Mouse (Mus musculus): ENCODE results near the gene Ppif. TPM values are rescaled to one million over a fixed set of nuclear protein-coding genes. Genes with fewer than 3 reads are reported as not detected.
A peak's percentile ranks its signal among the peaks of the same experiment; 100 is the strongest.

Gene Ppif
- total RNA-seq (2012; rRNA removed), result 24.9 and 27.0 TPM in 2 replicates

DNA sequence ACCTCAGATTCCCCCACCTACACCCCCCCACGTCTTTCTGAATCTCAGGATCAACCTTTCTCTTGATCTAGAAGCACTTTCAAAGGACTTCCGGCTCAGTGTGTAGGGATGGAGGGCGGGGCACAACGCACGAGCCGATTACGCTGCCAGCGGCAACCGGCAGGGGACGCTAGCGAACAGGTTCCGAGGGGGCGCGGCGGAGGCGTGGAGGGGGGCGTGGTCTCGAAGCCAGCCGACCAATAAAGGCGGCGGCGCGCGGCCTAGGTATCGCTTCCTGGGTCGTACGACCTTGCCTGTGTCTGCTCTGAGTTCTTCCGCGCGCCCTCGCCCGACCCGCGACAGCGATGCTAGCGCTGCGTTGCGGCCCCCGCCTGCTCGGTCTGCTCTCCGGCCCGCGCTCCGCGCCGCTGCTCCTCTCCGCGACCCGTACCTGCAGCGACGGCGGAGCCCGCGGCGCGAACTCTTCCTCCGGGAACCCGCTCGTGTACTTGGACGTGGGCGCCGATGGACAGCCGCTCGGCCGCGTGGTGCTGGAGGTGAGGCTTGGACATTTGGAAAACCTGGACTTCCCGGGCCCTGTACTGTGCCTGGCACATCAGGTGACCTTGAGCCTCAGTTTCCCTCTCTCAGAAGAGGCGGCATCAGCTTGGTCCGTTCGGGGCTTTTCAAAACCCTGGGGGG is at the start of gene Ppif:
Gene Ppif, plus strand, starts transcription at position 267 of the 681 bp plus-strand sequence.
- Histone ChIP-seq H3K36me3 (ENCODE audit: control insufficient read depth, insufficient read depth, low read length, poor library complexity, severe bottlenecking) (peaks cover 26% of the 10 kb centered on the region), H3K9ac (ENCODE audit: insufficient read depth, low read depth, low read length, poor library complexity, severe bottlenecking) (peak within 1 kb of the TSS; percentile 82), H3K4me1 (ENCODE audit: control insufficient read depth in 2 of 2, insufficient read depth in 2 of 2, low read length in 2 of 2, poor library complexity in 1 of 2) (peaks cover 0 to 14% of the 10 kb centered on the region in 2 experiments; a peak in 2 of 4 replicates), H3K27ac (ENCODE audit: insufficient read depth, low read depth, low read length, poor library complexity, severe bottlenecking) (no peak within 1 kb of the TSS), H3K9me3 (ENCODE audit: control insufficient read depth, insufficient read depth, low read depth, low read length) (no peaks in the 10 kb centered on the region), H3K4me3 (ENCODE audit: insufficient read depth in 1 of 2, low read depth in 1 of 2, low read length in 2 of 2, poor library complexity in 1 of 2, severe bottlenecking in 1 of 2) (peak within 1 kb of the TSS; percentile 73 to 91)
- no peak for TF ChIP-seq MAFK (IDR thresholded peaks at IDR 0.05; ENCODE audit: insufficient read depth, low read depth, low read length)
- TF ChIP-seq CHD2 (IDR thresholded peaks at IDR 0.05; ENCODE audit: low read depth, low read length), result no peak
- TF ChIP-seq ZNF384 (IDR thresholded peaks at IDR 0.05; ENCODE audit: low read depth, low read length), result no peak
- 0 out of 2 replicates have a peak, but pooled peaks have one; percentile 9 for TF ChIP-seq ZC3H11A (IDR thresholded peaks at IDR 0.05; ENCODE audit: borderline replicate concordance, low read depth, low read length)
- no peak for TF ChIP-seq HCFC1 (IDR thresholded peaks at IDR 0.05; ENCODE audit: borderline replicate concordance, insufficient read depth, low read length)
- peak; percentile 88 for DNase-seq (ENCODE audit: low read depth, low spot score)
- in situ Hi-C loops (cut with MboI; ENCODE audit: low sequenced_read_pairs in 2 of 2, unreplicated experiment in 2 of 2), result no loop called here

DNA sequence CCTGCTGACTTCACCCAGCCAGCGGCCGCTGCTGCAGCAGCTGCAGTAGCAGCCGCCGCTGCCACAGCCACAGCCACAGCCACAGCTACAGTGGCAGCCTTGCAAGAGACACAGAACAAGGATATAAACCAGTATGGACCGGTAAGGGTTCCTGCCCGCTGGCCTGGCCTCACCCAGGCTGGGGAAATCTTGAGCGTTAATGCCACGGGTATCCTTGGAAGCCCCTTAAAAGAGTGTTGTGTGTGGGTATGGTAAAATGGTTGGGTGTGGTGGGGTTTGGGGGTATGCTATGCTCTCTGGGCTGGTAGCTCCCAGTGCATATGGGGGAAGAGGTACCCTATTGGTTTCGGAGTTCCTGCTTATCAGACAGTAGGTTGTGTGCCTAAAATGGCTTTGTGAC is 48.2 kb upstream of the Ppif start:
- Histone ChIP-seq H3K36me3 (ENCODE audit: control insufficient read depth, insufficient read depth, low read length, poor library complexity, severe bottlenecking) (peaks cover 36% of the 10 kb centered on the region), H3K27ac (ENCODE audit: insufficient read depth, low read depth, low read length, poor library complexity, severe bottlenecking) (no peak overlapping the region), H3K4me1 (ENCODE audit: control insufficient read depth in 2 of 2, insufficient read depth in 2 of 2, low read length in 2 of 2, poor library complexity in 1 of 2) (peaks cover 0 to 2% of the 10 kb centered on the region in 2 experiments; a peak in 1 of 4 replicates), H3K4me3 (ENCODE audit: insufficient read depth in 1 of 2, low read depth in 1 of 2, low read length in 2 of 2, poor library complexity in 1 of 2, severe bottlenecking in 1 of 2) (no peak overlapping the region), H3K9me3 (ENCODE audit: control insufficient read depth, insufficient read depth, low read depth, low read length) (no peaks in the 10 kb centered on the region), H3K9ac (ENCODE audit: insufficient read depth, low read depth, low read length, poor library complexity, severe bottlenecking) (no peak overlapping the region)
- no peak for TF ChIP-seq ZC3H11A (IDR thresholded peaks at IDR 0.05; ENCODE audit: borderline replicate concordance, low read depth, low read length)
- TF ChIP-seq HCFC1 (IDR thresholded peaks at IDR 0.05; ENCODE audit: borderline replicate concordance, insufficient read depth, low read length), result no peak
- TF ChIP-seq MAFK (IDR thresholded peaks at IDR 0.05; ENCODE audit: insufficient read depth, low read depth, low read length), result no peak
- TF ChIP-seq CHD2 (IDR thresholded peaks at IDR 0.05; ENCODE audit: low read depth, low read length), result no peak
- TF ChIP-seq ZNF384 (IDR thresholded peaks at IDR 0.05; ENCODE audit: low read depth, low read length), result no peak
- DNase-seq (ENCODE audit: low read depth, low spot score), result no peak
- in situ Hi-C loops (cut with MboI; ENCODE audit: low sequenced_read_pairs in 2 of 2, unreplicated experiment in 2 of 2), result loop anchor here in 1 of 2 experiments (10.0 kb wide), 1 partner anchor 59 kb away; no protein-coding TSS in a partner anchor

DNA sequence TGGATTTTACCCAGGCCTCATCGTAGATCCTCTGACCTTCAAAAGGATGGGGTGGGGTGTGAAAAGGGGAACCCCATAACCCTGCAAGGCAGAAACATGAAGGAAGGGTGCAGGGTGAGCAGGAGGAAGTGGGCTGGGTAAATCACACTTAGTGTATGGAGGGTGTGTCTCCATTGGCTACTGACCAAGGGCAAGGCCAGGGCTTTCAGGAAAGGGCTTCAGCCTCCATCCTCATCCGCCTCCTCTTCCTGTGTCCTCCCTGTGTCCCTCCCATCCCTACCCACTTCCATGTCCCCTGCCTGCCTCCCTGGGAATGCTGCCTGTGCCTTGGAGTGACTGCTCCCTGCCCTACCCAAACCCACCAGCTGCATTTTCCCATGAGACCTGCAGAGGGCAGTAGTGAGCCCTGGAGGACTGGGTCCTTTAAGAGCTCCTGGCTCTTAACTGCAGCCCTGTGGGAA is 47.8 kb upstream of the Ppif start:
- no peak overlapping the region for H3K27ac ChIP-seq (ENCODE audit: insufficient read depth, low read depth, low read length, poor library complexity, severe bottlenecking)
- no peaks in the 10 kb centered on the region for H3K9me3 ChIP-seq (ENCODE audit: control insufficient read depth, insufficient read depth, low read depth, low read length)
- in situ Hi-C loops (cut with MboI; ENCODE audit: low sequenced_read_pairs in 2 of 2, unreplicated experiment in 2 of 2), result loop anchor here in 1 of 2 experiments (10.0 kb wide), 1 partner anchor 59 kb away; no protein-coding TSS in a partner anchor
- H3K36me3 ChIP-seq (ENCODE audit: control insufficient read depth, insufficient read depth, low read length, poor library complexity, severe bottlenecking), result peaks cover 36% of the 10 kb centered on the region
- peak; percentile 80 for DNase-seq (ENCODE audit: low read depth, low spot score)
- H3K4me1 ChIP-seq (ENCODE audit: control insufficient read depth in 2 of 2, insufficient read depth in 2 of 2, low read length in 2 of 2, poor library complexity in 1 of 2), result peaks cover 0 to 2% of the 10 kb centered on the region in 2 experiments; a peak in 1 of 4 replicates
- H3K9ac ChIP-seq (ENCODE audit: insufficient read depth, low read depth, low read length, poor library complexity, severe bottlenecking), result no peak overlapping the region
- H3K4me3 ChIP-seq (ENCODE audit: insufficient read depth in 1 of 2, low read depth in 1 of 2, low read length in 2 of 2, poor library complexity in 1 of 2, severe bottlenecking in 1 of 2), result no peak overlapping the region
- 0 out of 2 replicates have a peak, but pooled peaks have one; percentile 7 for TF ChIP-seq ZC3H11A (IDR thresholded peaks at IDR 0.05; ENCODE audit: borderline replicate concordance, low read depth, low read length)
- no peak for TF ChIP-seq ZNF384 (IDR thresholded peaks at IDR 0.05; ENCODE audit: low read depth, low read length)

DNA sequence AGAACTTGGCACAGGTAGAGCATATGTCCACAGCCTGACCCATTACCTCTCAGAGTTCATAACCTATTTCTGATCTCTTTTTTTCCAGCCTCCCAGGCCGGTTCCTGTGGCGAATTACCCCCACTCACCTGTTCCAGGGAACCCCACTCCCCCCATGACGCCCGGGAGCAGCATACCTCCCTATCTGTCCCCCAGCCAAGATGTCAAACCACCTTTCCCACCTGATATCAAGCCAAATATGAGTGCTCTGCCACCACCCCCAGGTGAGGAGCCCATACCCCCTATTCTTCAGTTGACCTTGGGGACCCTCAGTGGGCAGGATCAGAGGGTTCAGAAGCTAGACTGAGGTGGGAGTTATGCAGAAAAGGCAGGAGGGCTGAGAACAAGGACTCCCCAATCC is 42.8 kb upstream of the Ppif start:
- Histone ChIP-seq H3K9ac (ENCODE audit: insufficient read depth, low read depth, low read length, poor library complexity, severe bottlenecking) (no peak overlapping the region), H3K36me3 (ENCODE audit: control insufficient read depth, insufficient read depth, low read length, poor library complexity, severe bottlenecking) (peaks cover 58% of the 10 kb centered on the region), H3K4me1 (ENCODE audit: control insufficient read depth in 2 of 2, insufficient read depth in 2 of 2, low read length in 2 of 2, poor library complexity in 1 of 2) (peaks cover 0 to 1% of the 10 kb centered on the region in 2 experiments; a peak in 1 of 4 replicates), H3K27ac (ENCODE audit: insufficient read depth, low read depth, low read length, poor library complexity, severe bottlenecking) (no peak overlapping the region), H3K9me3 (ENCODE audit: control insufficient read depth, insufficient read depth, low read depth, low read length) (no peaks in the 10 kb centered on the region), H3K4me3 (ENCODE audit: insufficient read depth in 1 of 2, low read depth in 1 of 2, low read length in 2 of 2, poor library complexity in 1 of 2, severe bottlenecking in 1 of 2) (no peak overlapping the region)
- no peak for TF ChIP-seq ZC3H11A (IDR thresholded peaks at IDR 0.05; ENCODE audit: borderline replicate concordance, low read depth, low read length)
- TF ChIP-seq CHD2 (IDR thresholded peaks at IDR 0.05; ENCODE audit: low read depth, low read length), result no peak
- TF ChIP-seq HCFC1 (IDR thresholded peaks at IDR 0.05; ENCODE audit: borderline replicate concordance, insufficient read depth, low read length), result no peak
- TF ChIP-seq MAFK (IDR thresholded peaks at IDR 0.05; ENCODE audit: insufficient read depth, low read depth, low read length), result no peak
- no peak for TF ChIP-seq ZNF384 (IDR thresholded peaks at IDR 0.05; ENCODE audit: low read depth, low read length)
- DNase-seq (ENCODE audit: low read depth, low spot score), result no peak
- in situ Hi-C loops (cut with MboI; ENCODE audit: low sequenced_read_pairs in 2 of 2, unreplicated experiment in 2 of 2), result no loop called here

Measured in ES-E14 (cell line).